Mouse (Mus musculus): ENCODE results near the gene Fadd. TPM values are rescaled to one million over a fixed set of nuclear protein-coding genes. Genes with fewer than 3 reads are reported as not detected.

Gene Fadd
- polyA plus RNA-seq, 2 experiments, result 4.1 to 4.4 TPM

- no peak overlapping the region for H3K9ac ChIP-seq (replicated peaks)
- no peak overlapping the region for H3K4me3 ChIP-seq (ENCODE audit: insufficient read depth in 1 of 2, low read depth in 2 of 2, low read length in 2 of 2)
- DNase-seq (ENCODE audit: low read depth in 3 of 3, low spot score in 3 of 3), result no peak
- no peak for TF ChIP-seq CTCF (IDR thresholded peaks at IDR 0.05; ENCODE audit: low read depth)
- no peak for TF ChIP-seq EP300 (IDR thresholded peaks at IDR 0.05; ENCODE audit: low read depth)
- no peaks in the 10 kb centered on the region for H3K27me3 ChIP-seq (ENCODE audit: control insufficient read depth, insufficient read depth, low read length)
- H3K4me1 ChIP-seq (replicated peaks; ENCODE audit: control insufficient read depth in 2 of 2, insufficient read depth in 2 of 2, low read length in 1 of 2), result no peaks in the 10 kb centered on the region
- no peaks in the 10 kb centered on the region for H3K9me3 ChIP-seq (ENCODE audit: control insufficient read depth, low read length)
- no peak overlapping the region for H3K27ac ChIP-seq
- no peak overlapping the region for H3K4me2 ChIP-seq (ENCODE audit: low read depth)
- H3K36me3 ChIP-seq (replicated peaks; ENCODE audit: control insufficient read depth, insufficient read depth, low read depth), result no peaks in the 10 kb centered on the region
- ATAC-seq (ENCODE audit: insufficient read depth), result no peak
These were observed 14.2 kb downstream of the Fadd start for GRCm38 (mm10) chr7:144568091-144568490.

GRCm38 (mm10) chr7:144566921-144567682, 15.2 kb downstream of the Fadd start:
- Histone ChIP-seq H3K27ac (no peak overlapping the region), H3K4me3 (ENCODE audit: insufficient read depth in 1 of 2, low read depth in 2 of 2, low read length in 2 of 2) (no peak overlapping the region), H3K27me3 (ENCODE audit: control insufficient read depth, insufficient read depth, low read length) (no peaks in the 10 kb centered on the region), H3K9ac (replicated peaks) (no peak overlapping the region), H3K36me3 (replicated peaks; ENCODE audit: control insufficient read depth, insufficient read depth, low read depth) (no peaks in the 10 kb centered on the region), H3K9me3 (ENCODE audit: control insufficient read depth, low read length) (no peaks in the 10 kb centered on the region), H3K4me2 (ENCODE audit: low read depth) (no peak overlapping the region), H3K4me1 (replicated peaks; ENCODE audit: control insufficient read depth in 2 of 2, insufficient read depth in 2 of 2, low read length in 1 of 2) (no peaks in the 10 kb centered on the region)
- DNase-seq (ENCODE audit: low read depth in 3 of 3, low spot score in 3 of 3) (no peak), ATAC-seq (ENCODE audit: insufficient read depth) (no peak)
- 45% methylated on average over 3 of the region's 3 CpGs for WGBS (ENCODE audit: insufficient replicate concordance)
- no peak for TF ChIP-seq CTCF (IDR thresholded peaks at IDR 0.05; ENCODE audit: low read depth)
- no peak for TF ChIP-seq EP300 (IDR thresholded peaks at IDR 0.05; ENCODE audit: low read depth)

GRCm38 (mm10) chr7:144563456-144564155, 18.7 kb downstream of the Fadd start:
- Histone ChIP-seq H3K4me2 (ENCODE audit: low read depth) (no peak overlapping the region), H3K4me1 (replicated peaks; ENCODE audit: control insufficient read depth in 2 of 2, insufficient read depth in 2 of 2, low read length in 1 of 2) (no peaks in the 10 kb centered on the region), H3K4me3 (ENCODE audit: insufficient read depth in 1 of 2, low read depth in 2 of 2, low read length in 2 of 2) (no peak overlapping the region), H3K9ac (replicated peaks) (no peak overlapping the region), H3K27ac (no peak overlapping the region), H3K27me3 (ENCODE audit: control insufficient read depth, insufficient read depth, low read length) (no peaks in the 10 kb centered on the region), H3K36me3 (replicated peaks; ENCODE audit: control insufficient read depth, insufficient read depth, low read depth) (no peaks in the 10 kb centered on the region), H3K9me3 (ENCODE audit: control insufficient read depth, low read length) (no peaks in the 10 kb centered on the region)
- no peak for TF ChIP-seq EP300 (IDR thresholded peaks at IDR 0.05; ENCODE audit: low read depth)
- no peak for TF ChIP-seq CTCF (IDR thresholded peaks at IDR 0.05; ENCODE audit: low read depth)
- ATAC-seq (ENCODE audit: insufficient read depth) (no peak), DNase-seq (ENCODE audit: low read depth in 3 of 3, low spot score in 3 of 3) (no peak)
- WGBS (ENCODE audit: insufficient replicate concordance), result 59% methylated on average over 9 of the region's 9 CpGs

- Histone ChIP-seq H3K9me3 (ENCODE audit: control insufficient read depth, low read length) (no peaks in the 10 kb centered on the region), H3K4me2 (ENCODE audit: low read depth) (no peak overlapping the region), H3K27me3 (ENCODE audit: control insufficient read depth, insufficient read depth, low read length) (no peaks in the 10 kb centered on the region), H3K36me3 (replicated peaks; ENCODE audit: control insufficient read depth, insufficient read depth, low read depth) (no peaks in the 10 kb centered on the region), H3K4me1 (replicated peaks; ENCODE audit: control insufficient read depth in 2 of 2, insufficient read depth in 2 of 2, low read length in 1 of 2) (no peaks in the 10 kb centered on the region), H3K27ac (no peak overlapping the region), H3K4me3 (ENCODE audit: insufficient read depth in 1 of 2, low read depth in 2 of 2, low read length in 2 of 2) (no peak overlapping the region), H3K9ac (replicated peaks) (no peak overlapping the region)
- TF ChIP-seq CTCF (IDR thresholded peaks at IDR 0.05; ENCODE audit: low read depth) (no peak), EP300 (IDR thresholded peaks at IDR 0.05; ENCODE audit: low read depth) (no peak)
- no peak for ATAC-seq (ENCODE audit: insufficient read depth)
- 34% methylated on average over 3 of the region's 3 CpGs for WGBS (ENCODE audit: insufficient replicate concordance)
- no peak for DNase-seq (ENCODE audit: low read depth in 3 of 3, low spot score in 3 of 3)
These were observed 20.2 kb downstream of the Fadd start for GRCm38 (mm10) chr7:144562016-144562415.

GRCm38 (mm10) chr7:144560594-144560993, 21.7 kb downstream of the Fadd start:
- no peak overlapping the region for H3K9ac ChIP-seq (replicated peaks)
- no peaks in the 10 kb centered on the region for H3K36me3 ChIP-seq (replicated peaks; ENCODE audit: control insufficient read depth, insufficient read depth, low read depth)
- 61% methylated on average over 4 of the region's 4 CpGs for WGBS (ENCODE audit: insufficient replicate concordance)
- H3K4me1 ChIP-seq (replicated peaks; ENCODE audit: control insufficient read depth in 2 of 2, insufficient read depth in 2 of 2, low read length in 1 of 2), result no peaks in the 10 kb centered on the region
- no peak overlapping the region for H3K4me3 ChIP-seq (ENCODE audit: insufficient read depth in 1 of 2, low read depth in 2 of 2, low read length in 2 of 2)
- no peaks in the 10 kb centered on the region for H3K27me3 ChIP-seq (ENCODE audit: control insufficient read depth, insufficient read depth, low read length)
- ATAC-seq (ENCODE audit: insufficient read depth) (no peak), DNase-seq (ENCODE audit: low read depth in 3 of 3, low spot score in 3 of 3) (no peak)
- H3K9me3 ChIP-seq (ENCODE audit: control insufficient read depth, low read length), result no peaks in the 10 kb centered on the region
- TF ChIP-seq EP300 (IDR thresholded peaks at IDR 0.05; ENCODE audit: low read depth), result no peak
- TF ChIP-seq CTCF (IDR thresholded peaks at IDR 0.05; ENCODE audit: low read depth), result no peak
- no peak overlapping the region for H3K4me2 ChIP-seq (ENCODE audit: low read depth)
- no peak overlapping the region for H3K27ac ChIP-seq

Measured in liver, embryonic 14.5 days (tissue).